Mouse (Mus musculus) erythroblast, embryonic 14.5 days (primary cell): Measurements from ENCODE around the gene Hoxb6.

Source experiments
- GATA1 ChIP-seq: IDR thresholded peaks from 2 replicates; pipeline ENCODE4 v1.6.1; 2012; ENCODE audit warnings: low read length, inconsistent platforms, mixed read lengths
- TAL1 ChIP-seq: IDR thresholded peaks from 3 replicates; pipeline ENCODE4 v1.6.1; 2012; ENCODE audit warnings: low read length, inconsistent platforms, mixed read lengths

- TF ChIP-seq TAL1, result no peak
- no peak for TF ChIP-seq GATA1
These were observed 32.8 kb upstream of the Hoxb6 start for GRCm38 (mm10) chr11:96259511-96259910.
